Mouse (Mus musculus) G1E-ER4 (cell line): ENCODE measurements around the gene Spata45. TPM values are rescaled to one million over a fixed set of nuclear protein-coding genes. Genes with fewer than 3 reads are reported as not detected.

ENCODE experiments used
- GATA1 ChIP-seq: IDR thresholded peaks from one replicate; pipeline ENCODE4 v1.8.0; 2012; ENCODE audit warnings: low read length, inconsistent platforms
- polyA plus RNA-seq: library from polyadenylated mRNA; stranded (reverse); fragments of >175 nt; gene quantifications from 2 replicates; pipeline ENCODE4 v1.2.3, GENCODE M21; 2012

Gene Spata45
- polyA plus RNA-seq, result not detected in 2 replicates

DNA sequence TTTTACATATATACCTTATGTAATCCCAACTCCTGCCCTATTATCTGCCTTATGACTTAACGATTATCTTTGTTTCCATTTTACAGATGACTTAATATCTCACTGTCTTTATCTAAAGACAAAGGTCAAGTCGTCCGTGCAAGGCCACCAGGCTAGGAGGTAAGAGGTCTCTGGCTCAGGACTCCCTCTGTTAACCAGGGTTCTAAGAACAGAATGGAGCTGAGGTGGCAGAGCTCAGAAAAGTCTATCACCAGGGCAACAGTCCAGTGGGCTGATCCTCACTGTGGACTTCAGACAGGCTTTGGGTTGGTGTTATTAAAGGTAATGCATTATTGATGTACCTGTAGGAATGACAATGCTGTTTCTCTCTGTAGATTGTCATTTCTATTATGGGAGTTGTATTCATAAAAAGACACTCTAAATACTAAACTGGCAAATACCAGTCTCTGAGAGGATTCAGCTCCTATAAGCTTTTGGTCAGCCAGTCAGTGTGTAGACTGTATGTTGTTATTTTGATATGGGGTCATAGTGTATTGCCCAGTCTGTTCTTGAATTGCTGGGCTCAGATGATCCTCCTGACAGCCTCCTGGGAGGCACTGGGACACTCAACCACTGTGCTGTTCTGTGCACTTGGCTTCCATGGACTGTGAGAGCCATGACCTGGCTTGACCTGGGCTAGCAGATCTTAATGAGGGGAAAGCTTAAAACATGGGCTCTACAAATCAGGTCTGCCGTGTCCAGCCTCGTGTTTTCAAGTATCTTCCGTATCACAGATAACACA lies at the start of gene Spata45:
TSS of gene Spata45 (plus strand) at position 86 of the 781 bp plus-strand sequence.
- TF ChIP-seq GATA1, result no peak

DNA sequence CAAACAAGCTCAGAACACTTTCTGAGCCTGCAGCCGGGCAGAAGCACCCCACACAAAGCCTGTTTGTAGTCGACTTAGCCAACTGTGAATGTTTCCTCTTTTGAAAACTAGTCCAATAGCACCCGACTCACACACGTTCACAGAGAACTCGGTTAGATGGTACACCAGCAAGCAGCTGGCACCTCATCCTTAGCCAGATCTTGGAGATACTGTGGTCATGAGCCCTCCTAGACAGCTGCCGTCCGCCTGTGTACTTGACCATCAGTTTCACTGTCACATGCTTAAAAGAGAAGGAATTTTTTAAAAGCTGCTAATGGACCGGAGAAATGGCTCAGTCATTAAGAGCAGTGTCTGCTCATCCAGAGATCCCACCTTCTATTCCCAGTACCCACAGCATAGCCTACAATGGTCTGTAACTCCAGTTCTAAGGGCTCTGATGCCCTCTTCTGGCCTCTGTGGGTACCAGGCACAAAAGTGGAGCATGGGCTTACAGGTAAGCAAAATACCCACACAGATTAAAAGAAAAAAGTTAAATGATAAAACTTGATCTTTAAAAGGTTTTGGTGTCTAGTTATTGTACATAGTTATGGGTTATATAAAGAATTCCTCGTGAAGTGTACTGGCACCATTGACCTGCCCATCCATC lies 46.9 kb upstream of the Spata45 start:
- no peak for TF ChIP-seq GATA1

DNA sequence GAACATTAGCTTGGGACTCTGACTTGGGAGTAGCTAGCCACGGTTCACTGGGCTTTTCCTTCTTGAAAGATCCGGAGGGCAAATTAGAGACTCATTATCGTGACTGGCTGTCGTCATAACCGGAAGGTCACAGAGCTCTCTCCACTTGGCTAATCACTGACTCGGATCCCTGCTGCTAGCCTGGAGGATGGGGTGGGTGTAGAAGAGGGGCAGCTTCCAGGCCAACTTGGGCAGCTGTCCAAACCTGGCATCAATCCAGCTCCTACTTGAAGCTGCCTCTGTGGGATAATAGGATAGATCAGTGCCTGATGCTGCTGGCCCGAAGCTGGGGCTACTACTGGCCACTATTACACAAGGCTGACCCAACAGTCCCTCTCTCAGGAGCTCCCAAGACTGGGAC lies 40.9 kb upstream of the Spata45 start:
- no peak for TF ChIP-seq GATA1

DNA sequence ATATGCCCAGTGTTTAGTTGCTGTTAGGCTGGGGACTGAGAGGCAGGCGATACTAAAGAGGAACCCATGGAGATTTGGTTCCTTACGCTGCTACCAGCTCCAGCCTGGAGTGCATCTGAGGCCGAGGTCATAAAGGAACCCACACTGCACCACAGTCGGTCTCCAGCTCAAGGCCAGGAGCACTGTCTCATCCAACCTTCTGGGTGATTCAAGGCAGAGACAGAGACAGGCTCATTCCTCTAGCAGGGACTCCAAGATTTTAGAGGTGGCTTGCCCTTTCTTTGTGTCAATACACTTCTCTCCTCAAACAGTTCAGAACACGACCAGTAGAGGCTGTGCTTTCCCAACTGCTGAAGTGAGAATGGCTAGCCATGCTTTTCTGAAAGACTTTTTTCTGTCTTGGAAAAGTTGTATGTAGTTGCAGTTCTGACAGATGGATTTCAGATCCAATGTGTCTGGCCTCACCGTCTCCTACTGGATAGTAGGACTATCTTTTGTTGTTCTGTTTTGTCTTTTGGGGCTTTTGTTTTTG lies 40.0 kb upstream of the Spata45 start:
- TF ChIP-seq GATA1, result no peak

DNA sequence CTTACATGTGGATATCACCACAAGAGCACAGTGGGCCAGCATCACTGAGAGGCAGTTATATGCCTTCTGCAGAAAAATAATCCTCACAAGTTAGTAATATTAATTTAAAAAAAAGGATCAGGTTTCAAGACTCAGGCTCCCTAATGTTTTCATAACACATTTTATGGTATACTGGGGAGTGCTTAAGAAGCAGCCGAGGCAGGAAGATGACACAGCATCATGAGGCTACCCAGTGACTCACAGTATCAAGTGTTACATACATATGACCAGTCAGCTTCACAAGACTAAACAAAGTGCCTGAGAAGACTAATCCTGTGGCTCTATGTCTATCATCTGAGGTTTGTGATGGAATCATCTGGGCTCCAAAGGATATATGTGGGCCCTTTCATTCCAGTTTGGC lies 38.4 kb upstream of the Spata45 start:
- no peak for TF ChIP-seq GATA1

DNA sequence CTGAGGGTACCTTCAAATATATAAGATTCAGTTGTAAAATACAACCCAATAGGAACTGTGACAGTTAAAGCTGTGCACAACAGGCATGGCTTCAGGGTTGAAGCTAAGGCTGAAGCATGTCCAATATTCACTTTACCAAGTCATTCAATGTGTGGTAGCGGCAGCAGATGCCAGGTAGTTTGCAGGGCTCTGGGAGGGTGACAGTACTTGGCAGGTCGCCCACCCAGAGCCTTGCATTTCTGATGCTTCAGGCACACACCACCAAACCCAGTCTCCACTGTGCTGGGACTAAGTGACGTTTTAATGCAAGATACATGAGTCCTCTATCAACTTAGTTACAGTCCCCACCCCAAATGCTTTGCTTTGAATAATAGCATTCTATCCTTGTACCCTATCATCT lies 35.8 kb upstream of the Spata45 start:
- TF ChIP-seq GATA1, result no peak

DNA sequence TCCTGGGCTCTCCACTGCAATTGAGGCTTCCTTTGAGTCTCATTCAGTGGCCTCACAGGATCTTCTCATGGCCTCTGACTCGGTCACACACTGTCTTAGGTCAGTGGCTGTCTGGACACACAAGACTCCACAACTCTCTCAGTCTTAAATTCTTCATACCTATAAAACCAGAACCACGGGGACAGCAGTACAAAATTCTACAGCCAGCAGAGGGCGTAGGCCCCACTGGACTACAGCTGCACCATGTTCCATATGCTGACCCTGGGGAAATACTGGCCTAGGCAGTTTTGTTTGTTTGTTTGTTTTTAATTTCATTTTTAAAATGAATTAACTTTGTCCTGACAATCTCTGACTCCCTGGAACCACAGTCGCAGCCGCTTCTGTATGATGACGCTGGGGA lies 34.2 kb upstream of the Spata45 start:
- TF ChIP-seq GATA1, result no peak

DNA sequence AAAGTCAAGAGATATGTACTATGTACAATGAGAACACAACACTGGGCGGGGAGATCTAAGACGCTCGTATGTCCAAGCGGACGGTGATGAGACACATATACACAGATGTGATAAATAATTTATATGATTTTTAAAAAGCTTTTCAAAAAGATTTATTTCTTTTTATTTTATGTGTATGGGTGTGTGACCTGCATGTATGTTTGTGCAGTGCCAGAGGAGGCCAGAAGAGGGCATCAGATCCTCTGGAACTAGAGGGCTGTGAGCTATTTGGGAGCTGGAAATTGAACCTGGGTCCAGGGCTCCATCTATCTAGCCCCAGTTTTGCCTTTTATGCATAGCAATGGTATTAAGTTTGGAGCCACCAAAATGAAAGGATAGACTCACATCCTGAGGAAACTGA lies 27.7 kb upstream of the Spata45 start:
- TF ChIP-seq GATA1, result no peak

DNA sequence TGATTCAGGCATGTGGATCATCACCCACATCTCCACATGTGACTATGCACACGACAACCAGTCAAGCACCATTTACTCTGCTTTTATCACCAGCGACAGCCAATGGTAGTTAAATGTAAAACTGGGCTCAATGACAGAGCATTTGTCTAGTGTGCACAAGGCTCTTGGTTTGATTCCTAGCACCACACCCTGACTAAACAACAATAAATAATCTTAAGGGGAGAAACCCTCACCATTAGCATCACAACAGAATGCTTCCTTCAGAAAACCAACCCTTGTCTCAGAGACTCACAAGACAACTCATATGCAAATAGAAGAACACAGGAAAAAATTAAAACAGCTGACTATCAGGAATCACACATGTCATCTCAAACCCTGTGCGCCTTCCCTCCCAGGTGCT lies 22.2 kb upstream of the Spata45 start:
- TF ChIP-seq GATA1, result no peak

DNA sequence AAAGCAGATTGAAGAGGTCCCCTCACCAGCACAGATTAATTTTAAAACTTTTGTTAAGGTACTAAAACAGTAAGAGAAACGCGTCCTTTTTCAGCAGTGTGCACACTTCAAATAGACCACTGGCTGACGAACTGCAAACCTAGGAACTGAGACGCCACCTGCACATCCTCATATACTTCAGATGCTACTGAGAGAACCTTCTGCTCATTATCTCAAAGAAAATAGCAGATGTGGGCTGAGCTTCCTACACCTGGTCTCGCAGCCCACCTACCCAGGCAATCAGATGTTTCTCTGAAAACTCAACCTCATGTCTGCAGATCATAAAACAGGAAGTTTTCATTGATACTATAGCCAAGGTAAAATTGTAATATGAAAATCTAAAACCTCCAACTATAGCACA lies 16.6 kb upstream of the Spata45 start:
- no peak for TF ChIP-seq GATA1

DNA sequence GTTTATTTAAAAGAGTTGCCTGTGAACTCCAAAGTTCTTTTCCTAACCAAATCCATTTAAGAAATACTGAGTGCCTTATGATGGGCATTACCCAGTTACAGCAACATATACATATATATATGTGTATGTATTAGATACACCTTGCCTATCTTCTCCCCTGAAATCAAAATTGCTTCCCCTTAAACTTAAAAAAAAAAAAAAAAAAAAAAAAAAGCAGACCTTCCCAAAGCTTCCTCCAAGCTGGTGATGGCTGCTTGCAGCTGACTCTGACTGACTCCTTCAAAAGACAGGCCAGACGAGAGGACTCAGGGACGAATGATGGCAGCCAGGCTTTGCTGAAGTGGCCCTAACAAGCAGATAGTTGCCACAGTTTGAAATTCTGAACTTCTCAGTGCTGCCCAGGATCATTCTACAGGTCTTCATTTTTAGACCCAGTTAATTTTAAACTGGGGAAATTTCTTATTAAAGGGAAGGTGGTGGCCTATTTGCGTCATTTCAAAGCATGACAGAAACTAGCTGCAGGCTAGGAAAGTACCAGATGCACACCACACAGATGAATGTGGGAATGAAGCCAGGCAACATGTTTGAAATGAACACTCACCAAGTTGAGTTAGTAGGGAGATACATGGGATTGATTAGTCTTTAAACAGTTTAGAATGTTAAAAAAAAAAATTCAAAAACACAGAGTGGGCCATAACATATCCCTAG lies 16.1 kb upstream of the Spata45 start:
- TF ChIP-seq GATA1, result no peak

DNA sequence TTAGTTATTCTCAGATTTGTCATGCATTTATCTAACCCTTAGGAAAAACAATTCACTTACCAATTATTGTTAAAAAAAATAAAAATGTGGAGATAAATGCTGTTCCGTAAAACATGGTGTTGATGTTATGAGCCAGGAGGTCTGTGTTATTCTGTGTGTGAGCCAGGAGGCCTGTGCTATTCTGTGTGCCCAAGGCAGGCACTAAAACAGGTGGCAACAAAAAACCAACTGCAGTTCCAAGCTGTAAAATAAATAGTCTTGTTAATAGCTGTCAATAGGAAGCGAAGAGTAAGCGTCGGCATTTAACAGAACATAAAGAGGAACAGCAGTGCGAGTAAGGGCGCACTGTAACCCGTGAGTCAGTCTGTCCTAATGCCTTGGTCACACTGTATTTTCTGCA lies 15.4 kb upstream of the Spata45 start:
- no peak for TF ChIP-seq GATA1

DNA sequence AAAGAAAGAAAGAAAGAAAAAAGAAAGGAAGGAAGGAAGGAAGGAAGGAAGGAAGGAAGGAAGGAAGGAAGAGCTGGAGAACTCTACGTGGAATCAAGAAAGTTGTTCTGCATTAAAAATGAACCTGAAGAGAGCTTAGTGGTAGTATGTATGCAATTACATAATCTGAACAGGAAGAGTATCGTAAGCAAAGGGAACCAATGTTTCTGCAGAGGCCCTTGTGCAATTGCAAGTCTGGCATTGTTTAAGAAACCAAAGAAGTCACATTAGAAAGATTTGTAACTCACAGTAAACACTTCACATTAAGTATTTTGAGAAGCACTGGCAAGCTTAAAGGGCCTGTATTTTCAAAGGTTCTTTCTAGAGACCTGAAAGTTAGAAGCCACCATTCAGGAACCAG lies 13.3 kb upstream of the Spata45 start:
- TF ChIP-seq GATA1, result no peak

DNA sequence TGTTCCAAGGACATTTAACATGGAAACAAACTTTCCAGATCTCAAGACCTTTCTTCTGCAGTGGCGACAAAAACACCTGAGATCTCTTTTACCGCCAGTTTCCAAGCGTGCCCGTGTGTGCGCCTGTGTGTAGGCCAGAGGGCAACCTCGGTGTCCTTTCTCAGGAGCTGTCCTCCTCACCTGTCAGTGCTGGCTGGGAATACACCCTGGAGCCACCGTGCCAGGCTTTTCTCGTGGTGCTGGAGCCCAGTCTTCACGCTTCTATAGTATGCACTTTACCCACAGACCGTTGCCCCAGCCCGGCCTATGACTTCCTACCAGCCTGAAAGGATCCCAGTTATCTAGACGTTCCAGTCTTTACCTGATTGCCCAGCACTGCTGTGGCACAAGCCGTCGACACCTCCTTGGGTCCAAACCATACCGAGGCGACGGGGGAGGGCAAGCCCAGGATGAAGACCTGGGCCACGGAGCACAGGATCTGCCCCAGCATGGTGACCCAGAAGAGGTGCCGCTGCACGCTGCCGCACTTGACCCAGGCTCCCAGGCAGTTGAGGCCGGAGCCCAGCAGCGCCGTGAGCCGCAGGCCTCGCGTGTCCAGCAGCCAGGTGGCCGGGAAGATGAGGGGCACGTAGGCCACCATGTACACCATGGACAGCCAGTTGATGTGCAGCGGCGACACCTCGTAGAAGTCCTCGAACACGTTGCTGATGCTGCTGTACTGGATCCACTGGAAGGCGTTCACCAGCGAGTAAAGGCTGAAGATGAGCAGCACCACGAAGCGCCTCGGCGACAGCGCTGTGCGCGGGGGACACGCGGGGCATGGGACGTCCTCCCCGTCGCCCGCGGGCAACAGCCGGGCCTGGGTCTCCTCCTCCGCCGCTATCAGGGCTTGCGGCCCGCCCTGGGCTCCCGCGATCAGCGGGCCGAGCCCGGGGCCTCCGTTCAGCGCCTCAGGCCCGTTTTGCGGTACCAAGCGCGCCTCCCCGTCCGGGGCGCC lies 11.1 kb upstream of the Spata45 start:
- no peak for TF ChIP-seq GATA1
